Mouse (Mus musculus): ENCODE measurements around the gene Gstp1. TPM values are rescaled to one million over a fixed set of nuclear protein-coding genes. Genes with fewer than 3 reads are reported as not detected.

Gene Gstp1
- polyA plus RNA-seq, 1 experiment from 2014 or later, result 609 TPM

GRCm38 (mm10) chr19:4012432-4013022, 25.3 kb downstream of the Gstp1 start, which contains the start of gene Ndufv1:
Gene Ndufv1 (minus strand): TSS chr19:4012806.
- Histone ChIP-seq H3K36me3 (peaks cover 31% of the 10 kb centered on the region), H3K4me2 (peak within 1 kb of the TSS; percentile 72), H3K4me1 (peaks cover 11% of the 10 kb centered on the region), H3K9ac (peak within 1 kb of the TSS; percentile 85), H3K27ac (0 out of 2 replicates have a peak within 1 kb of the TSS, but pooled peaks have one; percentile 12), H3K4me3 (peak within 1 kb of the TSS; percentile 87), H3K9me3 (no peaks in the 10 kb centered on the region), H3K27me3 (no peaks in the 10 kb centered on the region)
- WGBS, result under 1% methylated on average over 45 of the region's 45 CpGs
- ATAC-seq (ENCODE audit: insufficient number of reproducible peaks, insufficient read depth, low FRiP score, low TSS enrichment, low read depth), result peak; percentile 99

GRCm38 (mm10) chr19:4011086-4011485, 26.7 kb downstream of the Gstp1 start:
- Histone ChIP-seq H3K4me2 (peak overlapping the region; percentile 16; the same call in 1 of the 2 replicates), H3K4me1 (peaks cover 11% of the 10 kb centered on the region), H3K4me3 (no peak overlapping the region), H3K36me3 (peaks cover 45% of the 10 kb centered on the region), H3K9ac (no peak overlapping the region), H3K9me3 (no peaks in the 10 kb centered on the region), H3K27me3 (no peaks in the 10 kb centered on the region), H3K27ac (no peak overlapping the region)
- ATAC-seq (ENCODE audit: insufficient number of reproducible peaks, insufficient read depth, low FRiP score, low TSS enrichment, low read depth), result no peak
- WGBS, result 88% methylated on average over 5 of the region's 5 CpGs

DNA sequence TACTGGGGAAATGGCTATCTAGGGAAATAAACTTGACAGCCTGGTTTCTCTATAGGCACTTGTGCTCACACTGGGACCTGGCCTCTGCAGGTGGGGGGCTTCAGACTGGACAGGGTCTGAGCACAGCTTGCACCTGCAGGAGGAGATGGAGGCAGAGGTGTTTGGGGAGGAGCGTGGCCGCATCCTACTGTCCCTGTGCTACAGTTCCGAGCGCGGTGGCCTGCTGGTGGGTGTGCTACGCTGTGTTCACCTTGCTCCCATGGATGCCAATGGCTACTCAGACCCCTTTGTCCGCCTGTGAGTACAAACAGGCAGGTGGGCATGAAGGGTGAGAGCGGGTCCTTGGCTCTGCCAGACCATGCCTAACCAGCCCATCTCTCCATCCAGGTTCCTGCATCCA, 31.8 kb downstream of the Gstp1 start:
- no peak overlapping the region for H3K4me3 ChIP-seq
- H3K36me3 ChIP-seq, result peaks cover 60% of the 10 kb centered on the region
- no peak overlapping the region for H3K4me2 ChIP-seq
- 91% methylated on average over 8 of the region's 8 CpGs for WGBS
- H3K9ac ChIP-seq, result no peak overlapping the region
- H3K27ac ChIP-seq, result no peak overlapping the region
- H3K4me1 ChIP-seq, result peaks cover 10% of the 10 kb centered on the region
- no peak for ATAC-seq (ENCODE audit: insufficient number of reproducible peaks, insufficient read depth, low FRiP score, low TSS enrichment, low read depth)
- H3K9me3 ChIP-seq, result no peaks in the 10 kb centered on the region
- H3K27me3 ChIP-seq, result no peaks in the 10 kb centered on the region

DNA sequence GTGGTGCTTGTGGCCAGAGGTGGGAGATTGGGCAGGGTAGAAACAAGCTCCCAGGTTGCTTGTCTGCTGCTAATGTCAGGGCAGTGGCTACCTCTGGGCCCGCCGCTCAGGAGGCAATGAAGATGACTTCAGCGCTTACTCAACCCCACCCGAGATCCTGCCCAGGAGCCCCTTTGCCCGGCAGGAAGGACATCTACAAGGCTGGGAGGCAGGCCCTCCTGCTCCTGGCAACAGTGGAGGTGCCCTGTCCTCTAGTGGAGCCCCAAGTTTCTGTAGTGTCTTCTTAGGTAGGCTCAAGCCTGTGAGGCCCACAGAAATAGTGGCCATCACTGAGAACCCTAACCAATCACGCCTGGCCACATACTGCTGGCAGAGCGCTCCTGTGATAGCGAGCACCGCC, 32.7 kb downstream of the Gstp1 start:
- H3K9ac ChIP-seq, result no peak overlapping the region
- WGBS, result 87% methylated on average over 9 of the region's 9 CpGs
- peaks cover 12% of the 10 kb centered on the region for H3K4me1 ChIP-seq
- no peak for ATAC-seq (ENCODE audit: insufficient number of reproducible peaks, insufficient read depth, low FRiP score, low TSS enrichment, low read depth)
- H3K4me3 ChIP-seq, result no peak overlapping the region
- H3K27ac ChIP-seq, result no peak overlapping the region
- no peaks in the 10 kb centered on the region for H3K9me3 ChIP-seq
- H3K36me3 ChIP-seq, result peaks cover 57% of the 10 kb centered on the region
- H3K4me2 ChIP-seq, result no peak overlapping the region
- no peaks in the 10 kb centered on the region for H3K27me3 ChIP-seq

DNA sequence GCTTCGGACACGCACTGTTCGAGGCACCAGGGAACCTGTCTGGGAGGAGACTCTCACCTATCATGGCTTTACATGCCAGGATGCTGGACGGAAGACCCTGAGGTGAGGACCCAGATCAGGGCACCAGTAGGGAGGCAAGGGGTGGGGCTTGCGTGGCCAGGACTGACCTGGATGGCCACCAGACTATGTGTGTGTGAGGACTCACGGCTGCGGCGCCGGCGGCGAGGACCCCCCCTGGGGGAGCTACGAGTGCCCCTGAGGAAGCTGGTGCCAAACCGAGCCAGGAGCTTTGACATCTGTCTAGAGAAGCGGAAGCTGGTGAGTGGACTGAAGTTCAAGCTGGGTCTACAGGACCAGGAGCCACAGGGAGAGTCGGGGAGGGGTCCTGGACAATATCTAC, 33.5 kb downstream of the Gstp1 start:
- no peak for ATAC-seq (ENCODE audit: insufficient number of reproducible peaks, insufficient read depth, low FRiP score, low TSS enrichment, low read depth)
- Histone ChIP-seq H3K27ac (no peak overlapping the region), H3K27me3 (no peaks in the 10 kb centered on the region), H3K36me3 (peaks cover 49% of the 10 kb centered on the region), H3K9ac (no peak overlapping the region), H3K9me3 (no peaks in the 10 kb centered on the region), H3K4me2 (no peak overlapping the region), H3K4me1 (peaks cover 17% of the 10 kb centered on the region), H3K4me3 (no peak overlapping the region)
- WGBS, result 89% methylated on average over 15 of the region's 15 CpGs

DNA sequence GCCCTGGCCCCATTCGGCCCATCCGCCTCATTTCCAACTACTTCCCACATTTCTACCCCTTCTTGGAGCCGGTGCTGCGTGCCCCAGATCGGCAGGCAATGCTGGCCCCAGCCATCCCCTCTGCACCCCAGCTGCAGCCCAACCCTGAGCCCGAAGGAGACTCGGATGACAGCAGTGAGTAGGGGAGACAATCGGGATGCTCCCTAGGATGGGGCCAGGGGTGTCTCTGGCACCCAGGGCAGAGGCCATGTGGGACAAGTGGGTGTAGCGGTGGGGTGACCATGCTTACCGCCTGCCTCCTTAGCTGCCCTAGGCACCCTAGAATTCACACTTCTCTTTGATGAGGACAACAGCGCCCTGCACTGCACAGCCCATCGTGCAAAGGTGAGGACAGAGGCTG, 34.1 kb downstream of the Gstp1 start:
- H3K9me3 ChIP-seq, result no peaks in the 10 kb centered on the region
- H3K4me1 ChIP-seq, result peaks cover 20% of the 10 kb centered on the region
- H3K27me3 ChIP-seq, result no peaks in the 10 kb centered on the region
- H3K4me3 ChIP-seq, result no peak overlapping the region
- H3K4me2 ChIP-seq, result no peak overlapping the region
- 79% methylated on average over 12 of the region's 12 CpGs for WGBS
- 0 out of 2 replicates have a peak overlapping the region, but pooled peaks have one; percentile 16 for H3K9ac ChIP-seq
- no peak for ATAC-seq (ENCODE audit: insufficient number of reproducible peaks, insufficient read depth, low FRiP score, low TSS enrichment, low read depth)
- H3K27ac ChIP-seq, result no peak overlapping the region
- H3K36me3 ChIP-seq, result peaks cover 42% of the 10 kb centered on the region

DNA sequence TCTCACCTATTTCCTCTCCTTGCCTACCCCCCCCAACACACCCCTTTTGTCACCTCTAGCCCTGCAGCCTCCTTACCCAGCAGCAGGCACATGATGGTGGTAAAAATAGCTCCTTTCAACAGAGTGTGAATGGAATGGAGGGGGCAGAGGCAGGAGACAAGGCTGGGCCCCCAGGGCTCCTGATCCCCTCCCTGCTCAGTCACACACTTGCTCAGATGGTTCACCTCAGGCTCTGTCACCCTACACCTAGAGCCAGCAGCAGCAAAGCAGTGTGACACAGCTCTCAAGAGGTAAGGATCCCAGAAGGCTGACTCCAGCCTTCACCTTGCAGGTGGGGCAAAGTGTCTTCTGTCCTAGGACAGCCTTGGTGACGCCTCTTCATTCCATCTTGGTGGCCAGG, 34.7 kb downstream of the Gstp1 start, which contains the start of gene Doc2g:
Gene Doc2g, plus strand, starts transcription at position 202 of the 400 bp plus-strand sequence.
- Histone ChIP-seq H3K9me3 (no peaks in the 10 kb centered on the region), H3K9ac (0 out of 2 replicates have a peak within 1 kb of the TSS, but pooled peaks have one; percentile 16), H3K27ac (no peak within 1 kb of the TSS), H3K27me3 (no peaks in the 10 kb centered on the region), H3K4me1 (peaks cover 20% of the 10 kb centered on the region), H3K4me3 (no peak within 1 kb of the TSS), H3K36me3 (peaks cover 37% of the 10 kb centered on the region), H3K4me2 (no peak within 1 kb of the TSS)
- WGBS, result 67% methylated on average over 1 of the region's 1 CpGs
- no peak for ATAC-seq (ENCODE audit: insufficient number of reproducible peaks, insufficient read depth, low FRiP score, low TSS enrichment, low read depth)

DNA sequence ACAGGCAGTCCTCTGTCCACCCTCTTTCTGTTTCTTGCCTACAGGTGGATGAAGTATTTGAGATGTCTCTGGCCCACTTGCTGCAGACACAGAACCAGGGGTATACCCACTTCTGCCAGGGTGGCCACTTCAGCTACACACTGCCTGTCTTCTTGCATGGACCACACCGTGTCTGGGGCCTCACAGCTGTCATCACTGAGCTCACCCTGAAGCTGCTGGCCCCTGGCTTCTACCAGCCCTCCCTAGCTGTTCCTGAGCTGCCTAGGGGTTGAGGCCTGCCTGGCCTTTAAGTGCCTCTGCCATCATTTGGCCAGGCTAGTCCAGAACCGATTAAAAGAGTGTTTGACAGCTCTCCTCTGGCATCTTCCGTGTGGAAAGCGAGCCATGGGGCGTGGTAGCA, 36.0 kb downstream of the Gstp1 start:
- Histone ChIP-seq H3K36me3 (peaks cover 23% of the 10 kb centered on the region), H3K4me1 (peaks cover 20% of the 10 kb centered on the region), H3K27me3 (no peaks in the 10 kb centered on the region), H3K27ac (no peak overlapping the region), H3K4me2 (peak overlapping the region; percentile 87), H3K9me3 (no peaks in the 10 kb centered on the region), H3K4me3 (no peak overlapping the region), H3K9ac (peak overlapping the region; percentile 95)
- 87% methylated on average over 5 of the region's 5 CpGs for WGBS
- ATAC-seq (ENCODE audit: insufficient number of reproducible peaks, insufficient read depth, low FRiP score, low TSS enrichment, low read depth), result no peak

GRCm38 (mm10) chr19:4000949-4001525, 36.7 kb downstream of the Gstp1 start:
- 13% methylated on average over 17 of the region's 17 CpGs for WGBS

DNA sequence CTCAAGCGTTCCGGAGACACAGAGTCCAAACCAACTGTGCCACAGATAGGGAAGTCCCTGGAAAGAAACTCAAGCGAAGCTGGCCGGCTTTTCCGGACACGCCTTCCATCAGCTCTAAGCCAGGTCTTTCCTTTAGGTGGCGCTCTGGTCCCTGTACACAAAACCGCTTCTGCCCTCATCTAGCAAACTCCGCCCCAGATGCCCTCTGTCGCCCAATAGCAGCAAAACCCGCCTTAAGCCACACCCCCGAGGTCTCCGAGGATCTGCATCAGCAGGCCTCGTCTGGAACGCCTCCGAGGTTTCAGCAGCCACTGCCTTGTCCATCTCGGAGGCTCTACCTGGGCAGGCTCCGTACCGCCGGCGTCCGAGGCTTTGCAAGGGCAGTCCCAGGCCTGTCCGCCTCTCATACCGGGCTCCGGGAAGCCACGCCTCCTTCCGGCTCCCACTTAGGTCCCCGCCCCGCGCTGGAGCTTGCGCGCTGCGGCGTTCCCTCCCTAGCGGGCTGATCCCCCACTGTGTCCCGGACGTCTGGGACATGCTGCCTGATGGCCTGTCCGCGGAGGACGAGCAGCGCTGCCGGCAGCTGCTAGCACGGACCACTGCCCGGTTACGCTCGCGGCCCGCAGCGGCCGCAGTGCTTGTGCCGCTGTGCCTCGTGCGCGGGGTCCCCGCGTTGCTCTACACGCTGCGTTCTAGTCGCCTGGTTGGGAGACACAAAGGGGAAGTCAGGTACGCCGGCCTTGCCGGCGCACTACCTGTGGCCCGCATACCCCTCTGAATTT, 37.5 kb downstream of the Gstp1 start, which contains the start of the genes Nudt8 and Gm49405:
Gene Nudt8, plus strand, starts transcription at position 462 of the 782 bp plus-strand sequence.
Gene Gm49405, plus strand, starts transcription at position 508 of the 782 bp plus-strand sequence.
- Histone ChIP-seq H3K9me3 (no peaks in the 10 kb centered on the region), H3K4me3 (peak within 1 kb of the TSS; percentile 76), H3K27me3 (no peaks in the 10 kb centered on the region), H3K9ac (peak within 1 kb of the TSS; percentile 95), H3K36me3 (peaks cover 11% of the 10 kb centered on the region), H3K4me2 (peak within 1 kb of the TSS; percentile 87), H3K4me1 (peaks cover 22% of the 10 kb centered on the region), H3K27ac (peak within 1 kb of the TSS; percentile 94)
- under 1% methylated on average over 64 of the region's 64 CpGs for WGBS
- ATAC-seq (ENCODE audit: insufficient number of reproducible peaks, insufficient read depth, low FRiP score, low TSS enrichment, low read depth), result peak; percentile 86

More at GRCm38 (mm10) chr19:4000949-4001525, 36.7 kb downstream of the Gstp1 start:
- Histone ChIP-seq H3K4me3 (peak overlapping the region; percentile 76), H3K4me2 (peak overlapping the region; percentile 87), H3K27ac (peak overlapping the region; percentile 94), H3K9ac (peak overlapping the region; percentile 95), H3K27me3 (no peaks in the 10 kb centered on the region), H3K9me3 (no peaks in the 10 kb centered on the region), H3K36me3 (peaks cover 16% of the 10 kb centered on the region), H3K4me1 (peaks cover 20% of the 10 kb centered on the region)
- ATAC-seq (ENCODE audit: insufficient number of reproducible peaks, insufficient read depth, low FRiP score, low TSS enrichment, low read depth), result no peak

- Histone ChIP-seq H3K4me3 (peak overlapping the region; percentile 76), H3K4me1 (peaks cover 22% of the 10 kb centered on the region), H3K27me3 (no peaks in the 10 kb centered on the region), H3K9me3 (no peaks in the 10 kb centered on the region), H3K27ac (no peak overlapping the region), H3K9ac (peak overlapping the region; percentile 95), H3K36me3 (0 out of 2 replicates have a peak, but pooled peaks cover under 1% of the 10 kb centered on the region), H3K4me2 (peak overlapping the region; percentile 87)
- WGBS, result 83% methylated on average over 9 of the region's 9 CpGs
- ATAC-seq (ENCODE audit: insufficient number of reproducible peaks, insufficient read depth, low FRiP score, low TSS enrichment, low read depth), result no peak
These were observed 38.6 kb downstream of the Gstp1 start for GRCm38 (mm10) chr19:3999121-3999730.
